7 mouse cellular contexts compared by ENCODE assay signal in genomic region chr17:28313212-28313879, GRCm38 (mm10). TPM values are rescaled to one million over a fixed set of nuclear protein-coding genes. Genes with fewer than 3 reads are reported as not detected.
DNase-seq lines count a peak whose midpoint lies in the region; ATAC-seq lines count a peak whose summit lies in the region.

Fance (plus strand) TSS chr17:28313519.

- WGBS in embryonic facial prominence, embryonic 11.5 days, result under 1% methylated on average over 68 of the region's 69 CpGs
- WGBS in limb, embryonic 10.5 days, result under 1% methylated on average over 69 of the region's 69 CpGs
- WGBS in midbrain, embryonic 13.5 days, result under 1% methylated on average over 68 of the region's 69 CpGs

- ATAC-seq in embryonic facial prominence, embryonic 11.5 days (replicated peaks; ENCODE audit: insufficient number of reproducible peaks, low FRiP score, low TSS enrichment, low read depth), result peak; percentile 96
- ATAC-seq in granulocyte monocyte progenitor cell, adult 5-6 weeks (replicated peaks; ENCODE audit: poor library complexity, severe bottlenecking), result peak; percentile 93
- ATAC-seq in midbrain, embryonic 13.5 days, result peak; percentile 98

- H3K27ac ChIP-seq in embryonic facial prominence, embryonic 11.5 days (replicated peaks; ENCODE audit: low read depth, low read length), result peak within 1 kb of the TSS; percentile 74
- H3K27ac ChIP-seq in limb, embryonic 10.5 days, result peak within 1 kb of the TSS; percentile 95
- H3K27ac ChIP-seq in midbrain, embryonic 13.5 days, result peak within 1 kb of the TSS; percentile 82

- peak within 1 kb of the TSS; percentile 77 for H3K4me2 ChIP-seq in embryonic facial prominence, embryonic 11.5 days (ENCODE audit: low read depth, low read length)
- H3K4me2 ChIP-seq in midbrain, embryonic 13.5 days (replicated peaks), result peak within 1 kb of the TSS; percentile 89

- peak within 1 kb of the TSS; percentile 76 for H3K4me3 ChIP-seq in embryonic facial prominence, embryonic 11.5 days (ENCODE audit: low read depth, low read length)
- H3K4me3 ChIP-seq in limb, embryonic 10.5 days, result peak within 1 kb of the TSS; percentile 91
- H3K4me3 ChIP-seq in midbrain, embryonic 13.5 days (replicated peaks), result peak within 1 kb of the TSS; percentile 69

- H3K36me3 ChIP-seq in embryonic facial prominence, embryonic 11.5 days (replicated peaks; ENCODE audit: control insufficient read depth, insufficient read depth, low read depth, low read length), result no peaks in the 10 kb centered on the region; the same call in 1 of the 2 replicates
- peaks cover 32% of the 10 kb centered on the region for H3K36me3 ChIP-seq in limb, embryonic 10.5 days
- peaks cover 24% of the 10 kb centered on the region for H3K36me3 ChIP-seq in midbrain, embryonic 13.5 days

- peak within 1 kb of the TSS; percentile 85 for H3K9ac ChIP-seq in embryonic facial prominence, embryonic 11.5 days (replicated peaks; ENCODE audit: low read length)
- peak within 1 kb of the TSS; percentile 83 for H3K9ac ChIP-seq in midbrain, embryonic 13.5 days (replicated peaks)

- DNase-seq in adrenal gland, postnatal 14 days, result peak; percentile 98
- DNase-seq in embryonic facial prominence, embryonic 11.5 days (ENCODE audit: low spot score), result peak; percentile 99
- peak; percentile 97 for DNase-seq in kidney, adult 11 months
- peak; percentile 99 for DNase-seq in limb, embryonic 10.5 days (ENCODE audit: low spot score)
- DNase-seq in spleen, adult 12 weeks (ENCODE audit: low spot score), result peak; percentile 93

- H3K4me1 ChIP-seq in embryonic facial prominence, embryonic 11.5 days (ENCODE audit: control insufficient read depth, insufficient read depth, low read length), result peaks cover 2% of the 10 kb centered on the region
- peaks cover 45% of the 10 kb centered on the region for H3K4me1 ChIP-seq in limb, embryonic 10.5 days
- H3K4me1 ChIP-seq in midbrain, embryonic 13.5 days (replicated peaks), result peaks cover 25% of the 10 kb centered on the region

- H3K27me3 ChIP-seq in embryonic facial prominence, embryonic 11.5 days (ENCODE audit: control insufficient read depth, insufficient read depth, low read length), result no peaks in the 10 kb centered on the region
- H3K27me3 ChIP-seq in limb, embryonic 10.5 days (ENCODE audit: low read depth, poor library complexity, severe bottlenecking), result no peaks in the 10 kb centered on the region
- H3K27me3 ChIP-seq in midbrain, embryonic 13.5 days, result no peaks in the 10 kb centered on the region

- no peaks in the 10 kb centered on the region for H3K9me3 ChIP-seq in embryonic facial prominence, embryonic 11.5 days (replicated peaks; ENCODE audit: control insufficient read depth, low read length)
- no peaks in the 10 kb centered on the region for H3K9me3 ChIP-seq in limb, embryonic 10.5 days (replicated peaks)
- no peaks in the 10 kb centered on the region for H3K9me3 ChIP-seq in midbrain, embryonic 13.5 days

RNA-seq across cellular contexts. Expression of gene Fance, which starts in this region (rescaled TPM):
- 20.5 and 29.6 TPM in 2 replicates for total RNA-seq in adrenal gland, postnatal 14 days (2021)
- 18.8 and 21.2 TPM in 2 replicates for polyA plus RNA-seq in embryonic facial prominence, embryonic 11.5 days (2014; fragmentation: Nextera tagmentation; extraction: Ambion mirVana)
- total RNA-seq in granulocyte monocyte progenitor cell, adult 5-6 weeks (2014; fragmentation: Nextera tagmentation), result 41.7 and 47.9 TPM in 2 replicates
- total RNA-seq in granulocyte monocyte progenitor cell, adult 5-6 weeks (2017), result 15.0 and 16.4 TPM in 2 replicates
- 32.9 and 35.5 TPM in 2 replicates for polyA plus RNA-seq in limb, embryonic 10.5 days (2016; fragmentation: Nextera tagmentation; extraction: Ambion mirVana)
- 20.2 and 26.9 TPM in 2 replicates for polyA plus RNA-seq in midbrain, embryonic 13.5 days (2015; fragmentation: Nextera tagmentation; extraction: Ambion mirVana)

Comparison
In these comparisons a context has a peak if more than half of its experiments do, and no peak if none do; other contexts are left out.
1. Peak in every context shown above with its lines: DNase-seq, ATAC-seq, H3K4me3 ChIP-seq and H3K27ac ChIP-seq.